Mouse (Mus musculus) hindbrain, embryonic 14.5 days (tissue): ENCODE results near the gene Lgals3bp. TPM values are rescaled to one million over a fixed set of nuclear protein-coding genes. Genes with fewer than 3 reads are reported as not detected.

Experiments used
- ATAC-seq: fragments of 200-750 bp; cut with Nextera tagmentation; 2 replicates; pipeline ENCODE4 v1.8.0; 2017; ENCODE audit warnings: moderate number of reproducible peaks, mild to moderate bottlenecking, moderate TSS enrichment, moderate library complexity; ENCODE audit not compliant: low FRiP score
- DNase-seq: peaks from one replicate; pipeline ENCODE4 v3.0.0-alpha.2; 2015; ENCODE audit warnings: low spot score
- H3K27ac ChIP-seq: fragments of 300-500 bp; sonication (generic); 2 replicates; pipeline ENCODE4 v1.5.1; 2014; ENCODE audit warnings: mild to moderate bottlenecking, moderate library complexity
- H3K27me3 ChIP-seq: fragments of 300-500 bp; sonication (generic); 2 replicates; pipeline ENCODE4 v1.6.1; 2014; ENCODE audit warnings: mild to moderate bottlenecking, low read length, mixed read lengths; ENCODE audit not compliant: control insufficient read depth, insufficient read depth
- H3K36me3 ChIP-seq: fragments of 300-500 bp; sonication (generic); replicated peaks from 2 replicates; pipeline ENCODE4 v1.6.1; 2014; ENCODE audit not compliant: control insufficient read depth, insufficient read depth
- H3K4me1 ChIP-seq: fragments of 300-500 bp; sonication (generic); replicated peaks from 2 replicates; pipeline ENCODE4 v1.6.1; 2014; ENCODE audit warnings: antibody characterized with exemption, low read length, mixed read lengths; ENCODE audit not compliant: control insufficient read depth, insufficient read depth
- H3K4me2 ChIP-seq: fragments of 300-500 bp; sonication (generic); replicated peaks from 2 replicates; pipeline ENCODE4 v1.6.1; 2014; ENCODE audit warnings: mild to moderate bottlenecking, moderate library complexity
- H3K4me3 ChIP-seq: fragments of 300-500 bp; sonication (generic); replicated peaks from 2 replicates; pipeline ENCODE4 v1.5.1; 2014; ENCODE audit warnings: mild to moderate bottlenecking, low read length
- H3K9ac ChIP-seq: fragments of 300-500 bp; sonication (generic); 2 replicates; pipeline ENCODE4 v1.6.1; 2014
- H3K9me3 ChIP-seq: fragments of 300-500 bp; sonication (generic); 2 replicates; pipeline ENCODE4 v1.6.1; 2016; ENCODE audit warnings: low read length; ENCODE audit not compliant: control insufficient read depth
- WGBS: fragments of 180-500 bp; shearing (Covaris S2); extraction: QIAGEN DNeasy Blood & Tissue Kit; methylation state at CpG from one replicate; pipeline ENCODE4 v1.1.7; 2014; 5-methylcytosine and 5-hydroxymethylcytosine counted together
- polyA plus RNA-seq: library from polyadenylated mRNA; unstranded; fragments of >200 nt; fragmentation: Nextera tagmentation; extraction: Ambion mirVana; gene quantifications from 2 replicates; pipeline ENCODE4 v1.2.1, GENCODE M21; 2014

Lgals3bp gene
- polyA plus RNA-seq, 1 experiment from 2014 or later: 4.7 TPM

GRCm38 (mm10) chr11:118360907-118361341 lies 41.0 kb downstream of the Lgals3bp start:
- Histone ChIP-seq H3K36me3 (no peaks in the 10 kb centered on the region), H3K27me3 (no peaks in the 10 kb centered on the region), H3K9me3 (no peaks in the 10 kb centered on the region), H3K4me1 (peaks cover 8% of the 10 kb centered on the region; the same call in 1 of the 2 replicates), H3K27ac (no peak overlapping the region), H3K4me3 (no peak overlapping the region), H3K9ac (no peak overlapping the region), H3K4me2 (no peak overlapping the region)
- WGBS: 78% methylated on average over 10 of the region's 10 CpGs
- ATAC-seq: no peak
- no peak for DNase-seq

GRCm38 (mm10) chr11:118360491-118360890 lies 41.4 kb downstream of the Lgals3bp start:
- no peaks in the 10 kb centered on the region for H3K9me3 ChIP-seq
- peaks cover 8% of the 10 kb centered on the region; the same call in 1 of the 2 replicates for H3K4me1 ChIP-seq
- DNase-seq (no peak), ATAC-seq (no peak)
- WGBS: 80% methylated on average over 7 of the region's 7 CpGs
- H3K4me3 ChIP-seq: no peak overlapping the region
- no peak overlapping the region for H3K4me2 ChIP-seq
- H3K27me3 ChIP-seq: no peaks in the 10 kb centered on the region
- no peak overlapping the region for H3K27ac ChIP-seq
- H3K9ac ChIP-seq: no peak overlapping the region
- no peaks in the 10 kb centered on the region for H3K36me3 ChIP-seq

- 25% methylated on average over 6 of the region's 6 CpGs for WGBS
- DNase-seq (no peak), ATAC-seq (no peak)
- Histone ChIP-seq H3K9ac (peak within 1 kb of the TSS; percentile 92), H3K4me1 (peaks cover 19% of the 10 kb centered on the region), H3K27me3 (no peaks in the 10 kb centered on the region), H3K9me3 (no peaks in the 10 kb centered on the region), H3K4me3 (peak within 1 kb of the TSS; percentile 89), H3K4me2 (peak within 1 kb of the TSS; percentile 91), H3K36me3 (no peaks in the 10 kb centered on the region; the same call in 1 of the 2 replicates), H3K27ac (peak within 1 kb of the TSS; percentile 92)
These were observed 46.3 kb downstream of the Lgals3bp start, which contains the start of gene Timp2 for GRCm38 (mm10) chr11:118355640-118356039. Gene Timp2, minus strand, starts transcription at chr11:118355740.

GRCm38 (mm10) chr11:118355205-118355604 lies 46.7 kb downstream of the Lgals3bp start:
- no peaks in the 10 kb centered on the region for H3K9me3 ChIP-seq
- H3K4me2 ChIP-seq: peak overlapping the region; percentile 91
- peak overlapping the region; percentile 92 for H3K9ac ChIP-seq
- H3K27me3 ChIP-seq: no peaks in the 10 kb centered on the region
- H3K4me1 ChIP-seq: peaks cover 19% of the 10 kb centered on the region
- ATAC-seq: peak; percentile 95
- no peaks in the 10 kb centered on the region; the same call in 1 of the 2 replicates for H3K36me3 ChIP-seq
- H3K27ac ChIP-seq: peak overlapping the region; percentile 92
- H3K4me3 ChIP-seq: peak overlapping the region; percentile 89
- peak; percentile 85 for DNase-seq
- WGBS: 0% methylated on average over 39 of the region's 43 CpGs

- DNase-seq: no peak
- peak overlapping the region; percentile 89 for H3K4me3 ChIP-seq
- no peaks in the 10 kb centered on the region for H3K9me3 ChIP-seq
- peak; percentile 51 for ATAC-seq
- H3K4me1 ChIP-seq: peaks cover 19% of the 10 kb centered on the region
- H3K36me3 ChIP-seq: no peaks in the 10 kb centered on the region; the same call in 1 of the 2 replicates
- peak overlapping the region; percentile 92 for H3K27ac ChIP-seq
- H3K4me2 ChIP-seq: peak overlapping the region; percentile 91
- under 1% methylated on average over 38 of the region's 47 CpGs for WGBS
- no peaks in the 10 kb centered on the region for H3K27me3 ChIP-seq
- peak overlapping the region; percentile 92 for H3K9ac ChIP-seq
These were observed 47.2 kb downstream of the Lgals3bp start for GRCm38 (mm10) chr11:118354636-118355191.

- Histone ChIP-seq H3K4me2 (no peak overlapping the region), H3K9me3 (no peaks in the 10 kb centered on the region), H3K36me3 (no peaks in the 10 kb centered on the region; the same call in 1 of the 2 replicates), H3K4me1 (peaks cover 25% of the 10 kb centered on the region), H3K27me3 (no peaks in the 10 kb centered on the region), H3K4me3 (no peak overlapping the region), H3K27ac (no peak overlapping the region), H3K9ac (no peak overlapping the region)
- DNase-seq (no peak), ATAC-seq (no peak)
- WGBS: 89% methylated on average over 5 of the region's 5 CpGs
These were observed 52.4 kb downstream of the Lgals3bp start for GRCm38 (mm10) chr11:118349494-118349893.

- no peak overlapping the region for H3K9ac ChIP-seq
- H3K36me3 ChIP-seq: no peaks in the 10 kb centered on the region; the same call in 1 of the 2 replicates
- no peak overlapping the region for H3K4me2 ChIP-seq
- no peak overlapping the region for H3K4me3 ChIP-seq
- ATAC-seq: no peak
- H3K27ac ChIP-seq: no peak overlapping the region
- H3K4me1 ChIP-seq: peaks cover 20% of the 10 kb centered on the region
- 72% methylated on average over 5 of the region's 5 CpGs for WGBS
- H3K27me3 ChIP-seq: no peaks in the 10 kb centered on the region
- H3K9me3 ChIP-seq: no peaks in the 10 kb centered on the region
- no peak for DNase-seq
These were observed 53.0 kb downstream of the Lgals3bp start for GRCm38 (mm10) chr11:118348877-118349276.

GRCm38 (mm10) chr11:118348419-118348818 lies 53.5 kb downstream of the Lgals3bp start:
- Histone ChIP-seq H3K4me1 (peaks cover 20% of the 10 kb centered on the region), H3K27ac (no peak overlapping the region), H3K9me3 (no peaks in the 10 kb centered on the region), H3K4me3 (no peak overlapping the region), H3K9ac (no peak overlapping the region), H3K36me3 (no peaks in the 10 kb centered on the region; the same call in 1 of the 2 replicates), H3K4me2 (no peak overlapping the region), H3K27me3 (no peaks in the 10 kb centered on the region)
- ATAC-seq (no peak), DNase-seq (no peak)
- WGBS: 88% methylated on average over 3 of the region's 3 CpGs

GRCm38 (mm10) chr11:118347911-118348310 lies 54.0 kb downstream of the Lgals3bp start:
- H3K4me3 ChIP-seq: no peak overlapping the region
- peaks cover 17% of the 10 kb centered on the region; the same call in 1 of the 2 replicates for H3K4me1 ChIP-seq
- no peaks in the 10 kb centered on the region for H3K27me3 ChIP-seq
- DNase-seq (no peak), ATAC-seq (no peak)
- no peak overlapping the region for H3K4me2 ChIP-seq
- 91% methylated on average over 12 of the region's 12 CpGs for whole genome bisulfite sequencing
- H3K27ac ChIP-seq: no peak overlapping the region
- H3K9ac ChIP-seq: no peak overlapping the region
- no peaks in the 10 kb centered on the region for H3K9me3 ChIP-seq
- H3K36me3 ChIP-seq: no peaks in the 10 kb centered on the region; the same call in 1 of the 2 replicates
